Mouse (Mus musculus) embryonic fibroblast, embryonic 13.5 days (primary cell): ENCODE results near the gene Haus3. TPM values are rescaled to one million over a fixed set of nuclear protein-coding genes. Genes with fewer than 3 reads are reported as not detected.

Experiments
- H3K27ac ChIP-seq: 2 replicates; pipeline ENCODE4 v1.5.1; 2012; ENCODE audit warnings: low read length, control low read depth, inconsistent platforms; ENCODE audit not compliant: insufficient read depth
- H3K4me1 ChIP-seq: 2 replicates; pipeline ENCODE4 v1.6.1; 2011; ENCODE audit warnings: low read length; ENCODE audit not compliant: control insufficient read depth, insufficient read depth
- H3K4me3 ChIP-seq: 2 replicates; pipeline ENCODE4 v1.5.1; 2011; ENCODE audit warnings: mild to moderate bottlenecking, control low read depth, low read length; ENCODE audit not compliant: insufficient read depth
- CTCF ChIP-seq: IDR thresholded peaks from 2 replicates; pipeline ENCODE4 v1.5.1; 2011; ENCODE audit warnings: mild to moderate bottlenecking, control low read depth, low read length, moderate library complexity, borderline replicate concordance; ENCODE audit not compliant: insufficient read depth
- POLR2A ChIP-seq: IDR thresholded peaks from 2 replicates; pipeline ENCODE4 v1.6.1; 2011; ENCODE audit warnings: low read depth, mild to moderate bottlenecking, control low read depth, low read length, moderate library complexity
- polyA plus RNA-seq: library from polyadenylated mRNA; stranded (reverse); fragments of >200 nt; gene quantifications from 2 replicates; pipeline ENCODE4 v1.2.4, GENCODE M21; 2011; ENCODE audit warnings: low read depth; ENCODE audit not compliant: missing spikeins, insufficient read length

Gene Haus3
- 19.3 and 31.2 TPM in 2 replicates for polyA plus RNA-seq

GRCm38 (mm10) chr5:34168950-34169891 is at the start of gene Haus3, which contains the start of gene Poln:
TSS of gene Haus3 (minus strand) at chr5:34169527.
TSS of gene Poln (minus strand) at chr5:34169448.
- no peak for TF ChIP-seq CTCF
- TF ChIP-seq POLR2A, result peak; percentile 96
- Histone ChIP-seq H3K4me1 (no peaks in the 10 kb centered on the region), H3K4me3 (peak within 1 kb of the TSS; percentile 91), H3K27ac (peak within 1 kb of the TSS; percentile 81)

- H3K4me1 ChIP-seq, result no peaks in the 10 kb centered on the region
- H3K27ac ChIP-seq, result no peak overlapping the region
- H3K4me3 ChIP-seq, result no peak overlapping the region
- TF ChIP-seq POLR2A (no peak), CTCF (no peak)
These were observed 49.3 kb upstream of the Haus3 start for GRCm38 (mm10) chr5:34218672-34219071.

GRCm38 (mm10) chr5:34217756-34218155 is 48.4 kb upstream of the Haus3 start:
- no peaks in the 10 kb centered on the region for H3K4me1 ChIP-seq
- no peak for TF ChIP-seq POLR2A
- no peak for TF ChIP-seq CTCF
- H3K27ac ChIP-seq, result no peak overlapping the region
- H3K4me3 ChIP-seq, result no peak overlapping the region

- TF ChIP-seq CTCF (no peak), POLR2A (no peak)
- Histone ChIP-seq H3K4me1 (no peaks in the 10 kb centered on the region), H3K27ac (no peak overlapping the region), H3K4me3 (no peak overlapping the region)
These were observed 46.7 kb upstream of the Haus3 start for GRCm38 (mm10) chr5:34216025-34216424.

- Histone ChIP-seq H3K4me1 (no peaks in the 10 kb centered on the region), H3K4me3 (no peak overlapping the region), H3K27ac (no peak overlapping the region)
- TF ChIP-seq CTCF (no peak), POLR2A (no peak)
These were observed 44.3 kb upstream of the Haus3 start for GRCm38 (mm10) chr5:34213659-34214058.

DNA sequence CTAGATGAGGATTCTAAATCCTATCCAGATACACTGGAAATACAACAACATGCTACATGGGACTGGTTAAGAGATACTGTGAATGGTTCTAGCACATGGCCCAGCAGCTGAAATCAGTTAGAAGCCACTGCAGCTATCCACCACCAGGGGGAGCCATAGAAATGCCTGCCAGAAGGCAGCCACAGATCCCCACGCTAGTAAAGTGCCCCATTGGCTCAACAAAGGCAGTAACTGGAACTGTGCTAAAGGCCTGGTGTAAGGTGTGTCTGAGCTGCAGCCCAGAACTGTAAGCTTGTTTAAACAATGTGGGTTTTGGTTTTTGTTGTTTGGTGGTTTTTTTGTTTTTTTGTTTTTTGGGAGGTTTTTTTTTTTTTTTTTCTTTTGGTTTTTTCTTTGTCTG is 41.0 kb upstream of the Haus3 start:
- Histone ChIP-seq H3K4me3 (no peak overlapping the region), H3K27ac (no peak overlapping the region)
- TF ChIP-seq CTCF, result peak; percentile 63
- no peak for TF ChIP-seq POLR2A

DNA sequence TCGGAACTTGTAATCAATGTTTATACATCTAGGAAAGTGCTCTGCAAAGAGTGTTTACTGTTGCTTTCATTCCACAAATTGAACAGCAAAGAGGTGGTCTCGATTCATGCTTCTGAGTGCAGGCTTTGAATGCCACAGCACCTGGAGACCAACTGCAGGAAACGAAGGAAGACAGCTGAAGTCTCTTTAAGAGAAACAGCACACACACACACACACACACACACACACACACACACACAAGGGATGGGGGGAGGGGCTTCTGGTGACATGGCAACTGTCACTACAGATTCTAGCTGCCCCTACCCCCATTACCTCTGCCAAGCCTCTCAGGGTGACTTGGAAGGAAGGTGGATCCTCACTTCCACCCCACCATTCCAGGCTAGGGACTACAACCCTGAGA is 38.2 kb upstream of the Haus3 start:
- Histone ChIP-seq H3K4me1 (no peaks in the 10 kb centered on the region), H3K27ac (no peak overlapping the region), H3K4me3 (no peak overlapping the region)
- TF ChIP-seq POLR2A (no peak), CTCF (no peak)

More for the DNA sequence above, 41.0 kb upstream of the Haus3 start:
- no peaks in the 10 kb centered on the region for H3K4me1 ChIP-seq

- no peak overlapping the region for H3K4me3 ChIP-seq
- H3K27ac ChIP-seq, result no peak overlapping the region
- H3K4me1 ChIP-seq, result no peaks in the 10 kb centered on the region
- TF ChIP-seq CTCF, result no peak
- TF ChIP-seq POLR2A, result no peak
These were observed 36.5 kb upstream of the Haus3 start for GRCm38 (mm10) chr5:34205788-34206187.

GRCm38 (mm10) chr5:34204911-34205310 is 35.6 kb upstream of the Haus3 start:
- Histone ChIP-seq H3K4me1 (no peaks in the 10 kb centered on the region), H3K27ac (no peak overlapping the region), H3K4me3 (no peak overlapping the region)
- TF ChIP-seq CTCF, result no peak
- no peak for TF ChIP-seq POLR2A

- no peak for TF ChIP-seq CTCF
- no peak for TF ChIP-seq POLR2A
- Histone ChIP-seq H3K4me1 (no peaks in the 10 kb centered on the region), H3K27ac (no peak overlapping the region), H3K4me3 (no peak overlapping the region)
These were observed 32.7 kb upstream of the Haus3 start for GRCm38 (mm10) chr5:34202006-34202405.
